In the genomic region with DNA sequence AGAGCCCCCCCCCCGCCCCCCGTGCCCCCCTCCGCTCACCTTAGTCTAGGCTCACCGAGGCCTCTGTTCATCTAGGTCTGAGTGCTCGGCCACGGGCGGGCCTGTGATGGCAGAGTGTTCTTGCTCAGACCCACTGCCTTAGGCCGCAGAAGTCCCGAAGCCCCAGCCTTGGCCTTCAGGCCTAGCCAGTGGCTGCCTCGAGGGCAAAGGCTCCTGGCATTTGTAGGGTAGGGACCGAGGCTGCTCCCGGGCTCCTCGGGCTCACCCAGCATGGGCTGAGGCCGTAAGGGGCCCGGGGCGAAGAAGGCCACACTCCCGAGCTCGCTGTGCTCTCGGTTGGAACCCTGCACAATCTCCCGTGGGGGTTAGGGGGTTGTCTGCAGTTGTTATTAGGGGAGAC, we compare ENCODE assay signal across 34 mouse cellular contexts. TPM values are rescaled to one million over a fixed set of nuclear protein-coding genes. Genes with fewer than 3 reads are reported as not detected.
"Had no signal": no experiment of that assay in that cellular context is flagged by ENCODE, and none has a peak within 500 bp of the region (broad histone marks: within the 10 kb centered on the region; RNA-seq: fewer than 3 reads in every experiment).

No protein-coding gene starts in this region.

- DNase-seq: gastrocnemius, postnatal 36 days; heart, adult 2 months; heart, postnatal 10 days; heart, postnatal 4 days; kidney, adult 11 months; kidney, adult 2 months; kidney, adult 9 months; kidney, postnatal 14 days; kidney, postnatal 36 days; layer of hippocampus, adult 9-11 months; layer of hippocampus, postnatal 36 days; left cerebral cortex, postnatal 4 days had no signal

- H3K27me3 ChIP-seq: heart, embryonic 12.5 days; hindbrain, embryonic 12.5 days; intestine, embryonic 15.5 days; kidney, embryonic 15.5 days; limb, embryonic 13.5 days; limb, embryonic 15.5 days; liver, embryonic 12.5 days had no signal

- H3K27ac ChIP-seq: heart, adult 2 months; heart, embryonic 10.5 days; hindbrain, embryonic 10.5 days; hindbrain, embryonic 12.5 days; hindbrain, embryonic 14.5 days; intestine, embryonic 15.5 days; kidney, embryonic 15.5 days; kidney, postnatal 0 days; limb, embryonic 13.5 days; limb, embryonic 15.5 days; liver, embryonic 12.5 days; liver, embryonic 14.5 days had no signal

- H3K4me2 ChIP-seq: heart, embryonic 12.5 days; hindbrain, embryonic 12.5 days; hindbrain, embryonic 14.5 days; intestine, embryonic 15.5 days; kidney, embryonic 15.5 days; limb, embryonic 13.5 days; limb, embryonic 15.5 days; liver, embryonic 12.5 days had no signal

- H3K4me1 ChIP-seq: heart, embryonic 10.5 days; heart, embryonic 12.5 days; hindbrain, embryonic 10.5 days; hindbrain, embryonic 12.5 days; intestine, embryonic 15.5 days; kidney, embryonic 15.5 days; limb, embryonic 13.5 days; limb, embryonic 15.5 days; liver, embryonic 12.5 days had no signal

- H3K36me3 ChIP-seq: heart, embryonic 10.5 days; heart, embryonic 12.5 days; hindbrain, embryonic 10.5 days; hindbrain, embryonic 12.5 days; intestine, embryonic 15.5 days; kidney, embryonic 15.5 days; limb, embryonic 13.5 days; limb, embryonic 15.5 days; liver, embryonic 12.5 days had no signal

- H3K9me3 ChIP-seq: kidney, embryonic 15.5 days had no signal

- ATAC-seq: forebrain, embryonic 16.5 days; hindbrain, embryonic 16.5 days; inflammation-experienced regulatory T-cells, adult 6 months; intestine, embryonic 15.5 days; liver, embryonic 12.5 days had no signal

- H3K9ac ChIP-seq: heart, embryonic 12.5 days; hindbrain, embryonic 12.5 days; hindbrain, embryonic 14.5 days; intestine, embryonic 15.5 days; kidney, embryonic 15.5 days; limb, embryonic 13.5 days; limb, embryonic 15.5 days; liver, embryonic 12.5 days; liver, embryonic 14.5 days had no signal

- H3K4me3 ChIP-seq: heart, adult 2 months; heart, embryonic 10.5 days; heart, embryonic 12.5 days; hindbrain, embryonic 10.5 days; hindbrain, embryonic 12.5 days; intestine, embryonic 15.5 days; kidney, embryonic 15.5 days; limb, embryonic 13.5 days; limb, embryonic 15.5 days; liver, embryonic 12.5 days had no signal

RNA-seq across cellular contexts. Expression of a gene that starts 25.0 kb away (rescaled TPM):
- polyA plus RNA-seq: inflammation-experienced regulatory T-cells, adult 6 months had no signal

RNA-seq across cellular contexts. Expression of a gene that starts 54.9 kb away (rescaled TPM):
- total RNA-seq: gastrocnemius, postnatal 36 days; granulocyte monocyte progenitor cell, adult 5-6 weeks; heart, adult 2 months; heart, postnatal 10 days; heart, postnatal 4 days; layer of hippocampus, postnatal 14 days; left cerebral cortex, adult 18-20 months; left cerebral cortex, postnatal 4 days; liver, adult 2 months had no signal
- polyA plus RNA-seq: forebrain, embryonic 16.5 days; heart, adult 2 months; heart, embryonic 10.5 days; heart, embryonic 12.5 days; heart, embryonic 14.5 days; heart, embryonic 16.5 days; hindbrain, embryonic 10.5 days; hindbrain, embryonic 12.5 days; hindbrain, embryonic 14.5 days; hindbrain, embryonic 16.5 days; inflammation-experienced regulatory T-cells, adult 6 months; intestine, embryonic 15.5 days; kidney, adult 2 months; kidney, embryonic 15.5 days; kidney, postnatal 0 days; large intestine, adult 2 months; limb, embryonic 13.5 days; limb, embryonic 15.5 days; liver, adult 2 months; liver, embryonic 12.5 days; liver, embryonic 14.5 days had no signal
